Mouse (Mus musculus): Measurements from ENCODE around the gene Gipc1. TPM values are rescaled to one million over a fixed set of nuclear protein-coding genes. Genes with fewer than 3 reads are reported as not detected.

Gene Gipc1
- polyA plus RNA-seq, 1 experiment from 2014 or later: 171 TPM

GRCm38 (mm10) chr8:83700423-83701085 is 48.1 kb downstream of the Gipc1 start:
- H3K27ac ChIP-seq (ENCODE audit: low read length): no peak overlapping the region
- H3K9me3 ChIP-seq (ENCODE audit: control insufficient read depth, low read length): no peaks in the 10 kb centered on the region
- no peaks in the 10 kb centered on the region for H3K27me3 ChIP-seq (replicated peaks; ENCODE audit: control insufficient read depth, insufficient read depth, low read length)
- no peak overlapping the region for H3K4me3 ChIP-seq (ENCODE audit: low read length)
- no peak overlapping the region for H3K9ac ChIP-seq (ENCODE audit: low read depth, low read length)
- peaks cover 25% of the 10 kb centered on the region for H3K4me1 ChIP-seq (ENCODE audit: control insufficient read depth, insufficient read depth, low read length)
- no peak overlapping the region for H3K4me2 ChIP-seq (ENCODE audit: low read depth, low read length)
- no peaks in the 10 kb centered on the region for H3K36me3 ChIP-seq (ENCODE audit: control insufficient read depth, insufficient read depth, low read length)
- no peak for ATAC-seq
- WGBS: 80% methylated on average over 9 of the region's 9 CpGs

GRCm38 (mm10) chr8:83703426-83703825 is 50.9 kb downstream of the Gipc1 start:
- Histone ChIP-seq H3K36me3 (ENCODE audit: control insufficient read depth, insufficient read depth, low read length) (no peaks in the 10 kb centered on the region), H3K27ac (ENCODE audit: low read length) (no peak overlapping the region), H3K4me1 (ENCODE audit: control insufficient read depth, insufficient read depth, low read length) (peaks cover 5% of the 10 kb centered on the region; the same call in 1 of the 2 replicates), H3K27me3 (replicated peaks; ENCODE audit: control insufficient read depth, insufficient read depth, low read length) (no peaks in the 10 kb centered on the region), H3K9ac (ENCODE audit: low read depth, low read length) (no peak overlapping the region), H3K9me3 (ENCODE audit: control insufficient read depth, low read length) (no peaks in the 10 kb centered on the region), H3K4me2 (ENCODE audit: low read depth, low read length) (no peak overlapping the region), H3K4me3 (ENCODE audit: low read length) (no peak overlapping the region)
- no peak for ATAC-seq
- 87% methylated on average over 4 of the region's 4 CpGs for WGBS

DNA sequence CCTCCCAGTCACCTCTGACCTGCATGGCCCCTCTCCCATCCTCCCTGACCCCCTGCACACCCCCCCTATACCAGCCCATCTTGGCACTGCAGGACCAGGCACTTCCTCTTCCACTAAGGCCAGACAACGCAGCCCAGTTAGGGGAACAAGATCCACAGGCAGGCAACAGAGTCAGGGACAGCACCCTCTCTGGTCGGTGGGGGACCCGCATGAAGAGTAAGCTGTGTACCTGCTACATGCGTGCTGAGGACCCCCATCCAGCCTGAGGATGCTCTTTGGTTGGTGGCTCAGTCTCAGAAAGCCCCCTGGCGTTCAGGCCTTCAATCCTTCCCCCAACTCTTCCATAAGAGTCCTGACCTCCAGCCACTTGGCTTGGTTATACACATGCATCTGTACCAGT is 53.9 kb downstream of the Gipc1 start:
- no peaks in the 10 kb centered on the region for H3K9me3 ChIP-seq (ENCODE audit: control insufficient read depth, low read length)
- no peak overlapping the region for H3K4me2 ChIP-seq (ENCODE audit: low read depth, low read length)
- no peaks in the 10 kb centered on the region for H3K36me3 ChIP-seq (ENCODE audit: control insufficient read depth, insufficient read depth, low read length)
- H3K9ac ChIP-seq (ENCODE audit: low read depth, low read length): no peak overlapping the region
- 70% methylated on average over 5 of the region's 5 CpGs for WGBS
- no peaks in the 10 kb centered on the region for H3K27me3 ChIP-seq (replicated peaks; ENCODE audit: control insufficient read depth, insufficient read depth, low read length)
- no peaks in the 10 kb centered on the region for H3K4me1 ChIP-seq (ENCODE audit: control insufficient read depth, insufficient read depth, low read length)
- no peak overlapping the region for H3K27ac ChIP-seq (ENCODE audit: low read length)
- H3K4me3 ChIP-seq (ENCODE audit: low read length): no peak overlapping the region
- no peak for ATAC-seq

DNA sequence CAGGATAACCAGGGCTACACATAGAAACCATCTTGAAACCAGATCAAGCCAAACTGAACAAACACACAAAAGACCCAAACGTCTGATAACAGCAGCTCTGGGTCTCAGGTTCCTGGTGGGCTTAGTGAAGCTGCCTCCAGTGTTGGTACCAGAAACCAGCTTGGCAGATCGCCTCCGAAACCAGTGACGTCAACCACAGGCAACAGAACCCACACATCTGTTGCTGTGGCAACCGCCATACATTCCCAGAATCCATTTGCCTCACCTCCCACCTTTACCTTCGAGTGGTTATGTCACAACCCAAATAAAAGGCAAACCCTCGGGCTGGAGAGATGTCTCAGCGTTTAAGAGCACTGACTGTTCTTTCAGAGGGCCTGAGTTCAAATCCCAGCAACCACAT is 55.1 kb downstream of the Gipc1 start:
- H3K9me3 ChIP-seq (ENCODE audit: control insufficient read depth, low read length): no peaks in the 10 kb centered on the region
- H3K4me3 ChIP-seq (ENCODE audit: low read length): no peak overlapping the region
- ATAC-seq: no peak
- WGBS: 68% methylated on average over 8 of the region's 8 CpGs
- no peak overlapping the region for H3K4me2 ChIP-seq (ENCODE audit: low read depth, low read length)
- no peak overlapping the region for H3K9ac ChIP-seq (ENCODE audit: low read depth, low read length)
- H3K36me3 ChIP-seq (ENCODE audit: control insufficient read depth, insufficient read depth, low read length): no peaks in the 10 kb centered on the region
- no peak overlapping the region for H3K27ac ChIP-seq (ENCODE audit: low read length)
- no peaks in the 10 kb centered on the region for H3K4me1 ChIP-seq (ENCODE audit: control insufficient read depth, insufficient read depth, low read length)
- H3K27me3 ChIP-seq (replicated peaks; ENCODE audit: control insufficient read depth, insufficient read depth, low read length): no peaks in the 10 kb centered on the region

Other genes starting within 250 kb of the Gipc1 start
- 99.2 and 106 TPM in 2 replicates for gene Scoc, start 194.3 kb upstream of the Gipc1 start, polyA plus RNA-seq (2015; fragmentation: Nextera tagmentation; extraction: Ambion mirVana)
- not detected in 2 replicates for gene Olfr370, start 116.9 kb upstream of the Gipc1 start, polyA plus RNA-seq (2015; fragmentation: Nextera tagmentation; extraction: Ambion mirVana)
- gene Ndufb7, start 86.0 kb upstream of the Gipc1 start, polyA plus RNA-seq (2015; fragmentation: Nextera tagmentation; extraction: Ambion mirVana): 418 and 429 TPM in 2 replicates
- gene Tecr, start 44.7 kb upstream of the Gipc1 start, polyA plus RNA-seq (2015; fragmentation: Nextera tagmentation; extraction: Ambion mirVana): 660 and 691 TPM in 2 replicates
- gene Dnajb1, start 44.5 kb upstream of the Gipc1 start, polyA plus RNA-seq (2015; fragmentation: Nextera tagmentation; extraction: Ambion mirVana): 46.7 and 52.0 TPM in 2 replicates
- 1.2 and 1.5 TPM in 2 replicates for gene Ptger1, start 14.0 kb downstream of the Gipc1 start, polyA plus RNA-seq (2015; fragmentation: Nextera tagmentation; extraction: Ambion mirVana)
- 19.9 and 29.6 TPM in 2 replicates for gene Pkn1, start 46.5 kb downstream of the Gipc1 start, polyA plus RNA-seq (2015; fragmentation: Nextera tagmentation; extraction: Ambion mirVana)
- gene Ddx39, start 62.5 kb downstream of the Gipc1 start, polyA plus RNA-seq (2015; fragmentation: Nextera tagmentation; extraction: Ambion mirVana): 204 and 224 TPM in 2 replicates
- gene Adgre5, start 88.6 kb downstream of the Gipc1 start, polyA plus RNA-seq (2015; fragmentation: Nextera tagmentation; extraction: Ambion mirVana): 39.5 TPM in 2 replicates
- 7.9 and 8.1 TPM in 2 replicates for gene Adgrl1, start 247.4 kb downstream of the Gipc1 start, polyA plus RNA-seq (2015; fragmentation: Nextera tagmentation; extraction: Ambion mirVana)